Mouse (Mus musculus) bone marrow macrophage, adult 2 months (primary cell): ENCODE data around the gene Susd1.

Source experiments
- CTCF ChIP-seq: IDR thresholded peaks from 2 replicates; pipeline ENCODE4 v1.5.1; 2012; ENCODE audit warnings: low read depth, mild to moderate bottlenecking, low read length, moderate library complexity
- POLR2A ChIP-seq: IDR thresholded peaks from 2 replicates; pipeline ENCODE4 v1.6.1; 2012; ENCODE audit warnings: mild to moderate bottlenecking, low read depth, low read length, borderline replicate concordance

GRCm38 (mm10) chr4:59420695-59421368, 17.6 kb downstream of the Susd1 start:
- TF ChIP-seq CTCF (no peak), POLR2A (no peak)
